Mouse (Mus musculus): ENCODE results near the gene Lhx2. TPM values are rescaled to one million over a fixed set of nuclear protein-coding genes. Genes with fewer than 3 reads are reported as not detected.

Gene Lhx2
- total RNA-seq (2021), result 100 to 1,000 TPM in 1 of 2 experiments, 10 to 100 TPM in 1; 96.7 to 100 TPM
- long read RNA-seq, experiment 1, transcript Lhx2-201 (5 exons, 2,840 nt), result major isoform, 49 of 97 reads
- long read RNA-seq, experiment 1, transcript Lhx2-203 (5 exons, 1,696 nt), result minor isoform, 25 of 97 reads
- long read RNA-seq, experiment 1, partial matches to known transcripts, result 6 of 97 reads
- long read RNA-seq, experiment 1, other reads (novel, unspliced or antisense), result 17 of 97 reads
- long read RNA-seq, experiment 2, transcript Lhx2-203 (5 exons, 1,696 nt), result minor isoform, 32 of 119 reads
- long read RNA-seq, experiment 2, transcript Lhx2-201 (5 exons, 2,840 nt), result major isoform, 65 of 119 reads
- long read RNA-seq, experiment 2, partial matches to known transcripts, result 12 of 119 reads
- long read RNA-seq, experiment 2, other reads (novel, unspliced or antisense), result 10 of 119 reads

DNA sequence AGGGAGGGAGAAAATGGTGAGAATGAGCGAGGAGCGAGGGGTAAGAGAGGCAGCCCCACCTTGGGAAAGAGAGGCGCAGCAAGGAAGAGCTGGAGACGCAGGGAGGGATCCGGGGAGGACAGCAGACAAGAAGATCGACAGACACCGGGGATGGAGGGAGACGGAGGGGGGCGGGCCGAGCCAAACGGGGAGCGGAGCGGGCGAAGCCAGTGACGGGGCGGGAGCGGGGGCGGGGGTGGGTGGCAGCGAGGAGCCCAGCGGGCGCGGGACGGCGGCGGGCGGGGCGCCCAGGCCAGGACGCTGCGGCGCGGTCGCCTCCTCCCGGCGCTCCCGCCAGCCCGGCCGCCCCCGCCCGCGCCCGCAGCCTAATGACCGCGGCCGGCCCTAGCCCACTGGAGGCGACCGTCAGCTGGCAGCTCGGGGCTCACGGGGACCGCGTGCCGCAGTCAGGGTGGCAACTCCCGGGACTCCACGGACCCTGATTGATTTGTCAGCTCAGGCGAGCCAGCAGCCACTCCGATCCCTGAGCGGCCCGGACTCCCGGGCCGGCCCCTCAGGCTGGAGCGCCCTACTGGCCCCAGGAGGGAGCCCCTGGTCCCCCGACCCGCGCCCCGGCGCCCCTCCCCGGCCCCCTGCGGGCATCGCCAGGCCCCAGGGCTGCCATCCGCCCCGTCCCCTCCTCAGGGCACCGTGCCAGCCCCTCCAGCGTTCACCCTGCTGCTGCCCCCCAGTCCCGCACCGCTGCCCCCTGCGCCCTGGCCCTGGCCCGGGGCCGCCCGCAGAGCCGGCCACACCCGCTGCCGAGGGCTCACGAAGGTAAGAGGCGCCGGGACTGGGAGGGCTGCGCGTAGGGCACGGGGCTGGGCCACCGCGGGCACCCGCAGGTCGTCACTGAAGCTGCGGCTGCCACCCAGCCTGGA is at the start of gene Lhx2:
Lhx2 (plus strand) TSS at position 292 of the 920 bp plus-strand sequence.
- DNase-seq (ENCODE audit: low spot score in 2 of 2), result peak; percentile 34 to 52

DNA sequence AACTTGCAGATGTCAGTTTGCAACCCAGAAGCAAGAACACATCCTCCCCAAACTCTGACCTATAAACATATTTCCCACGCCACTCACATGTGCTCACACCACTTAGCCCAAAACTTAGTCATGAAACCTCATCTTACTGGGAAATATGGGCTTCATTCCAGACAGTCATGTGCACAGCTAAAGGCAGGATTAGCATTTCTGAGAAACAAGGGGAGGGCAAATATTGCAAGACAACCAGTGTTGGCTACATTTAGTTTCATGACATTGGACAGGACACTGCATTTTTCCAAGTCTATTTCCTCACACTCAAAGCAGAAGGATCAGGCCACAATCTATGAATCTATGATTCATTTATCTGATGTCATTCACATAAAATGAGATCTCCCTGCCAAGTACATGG is 47.6 kb upstream of the Lhx2 start:
- no peak for DNase-seq (ENCODE audit: low spot score in 2 of 2)

DNA sequence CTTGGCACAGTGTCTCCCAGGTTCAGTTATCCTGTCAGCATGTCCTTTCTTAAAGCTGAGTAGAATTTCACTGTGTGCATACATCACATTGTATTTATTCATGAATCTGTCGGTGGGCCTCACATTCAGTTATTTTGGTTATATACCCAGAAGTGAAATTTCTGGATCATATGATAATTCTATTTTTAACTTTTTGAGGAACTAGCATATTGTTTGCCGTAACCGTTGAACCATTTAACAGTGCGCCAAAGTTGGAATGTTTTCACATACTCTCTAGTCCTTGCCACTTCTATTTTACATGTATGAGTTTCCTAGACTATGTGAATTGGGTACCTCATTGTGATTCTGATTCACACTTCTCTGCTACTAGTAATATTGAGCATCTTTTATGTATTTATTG is 43.1 kb upstream of the Lhx2 start:
- no peak for DNase-seq (ENCODE audit: low spot score in 2 of 2)

DNA sequence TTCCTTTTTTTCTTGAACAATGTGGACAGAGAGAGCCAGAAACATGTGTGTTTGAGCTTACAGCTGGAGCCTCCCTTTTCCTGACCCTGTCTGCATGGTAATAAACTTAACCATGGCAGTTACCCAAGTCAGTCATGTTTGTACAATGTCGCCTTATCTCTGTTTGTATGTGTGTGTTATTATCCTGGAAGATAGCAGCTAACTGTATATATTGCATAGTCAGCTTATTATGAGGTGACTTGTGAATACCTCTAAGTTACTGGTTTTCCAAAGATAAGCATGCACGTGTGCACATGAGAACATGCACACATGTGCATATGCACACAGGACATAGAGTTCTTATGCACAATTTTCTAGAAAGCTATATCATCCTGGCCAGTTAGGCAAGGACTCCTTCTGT is 38.1 kb upstream of the Lhx2 start:
- DNase-seq (ENCODE audit: low spot score in 2 of 2), result no peak

DNA sequence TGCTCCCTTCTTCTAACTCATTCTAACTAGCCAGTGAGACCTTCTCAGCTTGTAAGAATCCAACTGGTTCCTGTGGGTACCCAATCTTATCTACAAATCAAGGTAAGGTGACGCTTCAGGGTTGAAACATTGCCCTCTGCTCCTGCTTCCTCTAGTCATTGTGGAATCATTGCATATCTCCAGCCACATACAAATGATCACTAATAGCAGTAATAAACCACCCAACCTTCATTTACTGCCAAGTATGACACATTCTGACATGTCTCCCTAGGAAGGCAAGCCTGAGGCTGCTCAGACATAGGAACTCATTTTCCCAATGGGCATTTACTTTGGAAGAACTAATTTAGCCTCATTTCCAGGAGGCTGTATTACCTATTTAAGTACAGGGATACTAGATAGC is 33.9 kb upstream of the Lhx2 start:
- no peak for DNase-seq (ENCODE audit: low spot score in 2 of 2)

DNA sequence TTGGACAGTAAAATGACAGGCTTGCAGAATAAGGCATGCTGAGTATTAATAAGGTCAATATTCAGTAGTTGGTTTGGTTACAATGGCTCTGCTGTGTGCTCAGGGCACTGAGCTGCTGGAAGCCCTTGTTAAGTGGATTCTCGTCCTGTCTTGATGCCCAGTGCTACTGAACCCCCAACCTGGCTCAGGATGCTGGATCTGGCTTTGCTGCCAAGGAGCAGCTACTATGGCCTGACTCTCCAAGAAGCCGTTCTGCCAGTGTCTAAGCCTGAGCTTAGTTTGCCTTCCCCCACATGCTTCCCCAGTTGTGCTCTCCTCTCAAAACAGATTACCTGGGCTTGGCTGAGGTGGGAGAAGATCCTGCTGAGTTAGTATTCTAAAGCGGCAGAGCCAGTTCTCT is 26.2 kb upstream of the Lhx2 start:
- DNase-seq (ENCODE audit: low spot score in 2 of 2), result peak in 1 of 2 experiments; percentile 18

DNA sequence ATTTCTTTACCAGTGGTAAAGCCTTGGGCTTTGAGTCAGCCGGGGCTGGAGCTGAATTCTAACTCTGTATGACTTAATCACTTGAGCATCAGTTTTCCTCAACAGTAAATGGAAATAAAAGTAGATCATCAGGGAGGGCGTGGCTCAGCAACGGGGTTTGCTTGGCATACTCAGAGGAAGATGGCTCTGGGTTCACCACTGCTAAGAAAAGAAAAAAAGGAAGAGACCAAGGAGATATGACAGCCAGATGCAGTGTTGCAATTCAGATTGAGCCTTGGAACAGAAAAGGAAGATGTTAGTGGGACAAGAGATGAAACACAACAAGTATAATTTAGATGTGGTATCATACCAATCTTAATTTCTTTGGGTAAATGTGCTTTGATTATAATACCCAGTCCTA is 25.7 kb upstream of the Lhx2 start:
- no peak for DNase-seq (ENCODE audit: low spot score in 2 of 2)

DNA sequence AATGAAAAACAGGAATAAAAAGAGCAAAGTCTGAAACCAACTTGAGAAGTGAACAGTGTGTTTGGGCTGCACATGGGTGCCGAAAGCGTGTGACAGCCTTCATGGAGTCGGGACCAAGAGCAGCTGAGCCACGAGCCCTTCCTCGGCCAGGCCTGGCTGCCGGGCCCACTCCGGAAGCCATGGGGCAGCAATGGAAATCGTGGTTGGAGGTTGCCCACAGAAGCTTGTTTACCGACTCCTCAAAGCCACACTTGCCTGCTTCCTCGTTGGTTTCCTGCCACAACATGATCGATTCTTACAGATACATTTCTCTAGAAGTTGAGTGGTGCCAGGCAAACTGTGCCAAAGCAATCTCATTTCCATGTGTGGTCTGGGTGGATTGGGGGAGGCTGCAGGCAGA is 20.0 kb upstream of the Lhx2 start:
- DNase-seq (ENCODE audit: low spot score in 2 of 2), result no peak

DNA sequence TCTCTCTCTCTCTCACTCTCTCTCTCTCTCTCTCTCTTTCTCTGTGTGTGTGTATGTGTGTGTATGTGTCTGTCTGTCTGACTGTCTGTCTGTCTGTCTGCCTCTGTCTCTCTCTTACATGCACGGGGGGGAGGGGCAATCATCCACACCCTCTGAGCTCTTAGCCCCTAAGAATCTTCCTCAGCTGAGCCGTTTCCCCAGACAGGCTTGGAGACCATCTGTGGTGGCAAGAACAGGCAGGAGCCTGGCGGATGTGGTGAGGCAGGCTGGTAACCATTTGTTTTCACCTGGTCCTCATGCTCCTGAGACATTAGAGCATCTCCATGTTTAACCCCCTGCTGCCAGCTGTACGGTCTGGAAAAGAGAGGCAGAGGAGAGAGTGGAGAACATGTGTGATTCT is 18.2 kb upstream of the Lhx2 start:
- DNase-seq (ENCODE audit: low spot score in 2 of 2), result no peak

DNA sequence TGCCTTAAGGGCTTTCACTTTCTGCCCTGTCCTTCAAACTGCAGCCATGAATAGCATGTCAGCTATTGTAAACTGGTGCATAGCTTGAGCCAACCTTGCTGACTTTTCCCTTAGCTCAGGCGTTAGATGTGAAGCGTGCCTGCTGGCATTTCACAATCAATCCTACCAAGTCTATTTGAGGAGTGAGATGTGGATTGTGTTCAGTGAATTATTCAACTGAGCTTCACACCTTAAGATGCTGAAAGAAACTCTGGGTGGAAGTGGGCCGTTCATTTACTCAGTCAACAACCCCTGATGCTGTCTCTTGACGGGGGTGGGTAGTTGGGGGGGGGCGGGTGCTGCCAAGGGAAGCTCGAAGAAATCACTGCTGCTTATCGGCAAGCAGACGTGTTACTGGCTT is 15.7 kb upstream of the Lhx2 start:
- DNase-seq (ENCODE audit: low spot score in 2 of 2), result no peak

DNA sequence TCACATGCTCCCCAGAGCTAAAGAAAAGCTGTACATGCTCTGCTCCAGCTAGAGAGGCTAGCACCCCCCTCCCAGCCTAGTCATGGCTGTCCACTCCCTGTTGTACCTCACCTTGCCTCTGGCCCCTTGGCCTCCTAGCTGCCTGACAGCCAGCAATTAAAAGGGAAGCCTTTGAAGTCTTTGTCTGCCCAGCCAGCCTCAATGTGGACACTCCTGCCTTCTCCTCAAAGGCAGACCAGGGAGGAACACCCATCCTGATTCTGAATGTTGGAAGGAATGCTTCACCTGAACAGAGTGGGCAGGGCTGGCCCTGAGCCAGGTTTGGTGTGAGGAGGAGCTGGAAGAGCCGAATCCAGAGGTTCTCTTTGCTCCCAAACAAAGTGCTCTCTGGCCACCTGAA is 12.4 kb upstream of the Lhx2 start:
- DNase-seq (ENCODE audit: low spot score in 2 of 2), result no peak

DNA sequence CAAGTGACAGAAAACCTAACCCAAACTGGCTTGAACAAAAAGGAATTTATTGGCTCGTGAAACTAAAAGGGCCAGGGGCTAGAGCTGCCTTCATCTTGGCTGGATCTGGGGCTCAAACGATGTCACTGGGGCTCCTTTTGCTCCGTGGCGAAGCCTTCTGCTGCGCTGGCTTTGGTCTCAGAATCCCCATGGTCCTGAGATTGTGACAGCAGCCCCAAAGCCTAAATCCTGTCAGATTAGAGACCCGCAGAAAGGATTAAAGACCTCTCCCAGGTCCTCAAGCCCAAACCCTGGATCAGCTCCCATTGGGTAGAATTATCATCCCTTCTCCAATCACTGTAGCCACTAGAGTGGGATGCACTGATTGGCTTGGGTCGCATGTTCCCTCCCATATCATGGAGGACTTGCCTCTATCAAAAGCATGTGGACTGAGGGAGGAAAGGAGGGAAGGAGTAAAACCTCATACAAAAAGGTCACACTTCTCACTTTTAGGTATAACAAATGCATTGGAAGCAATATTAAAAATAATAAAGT is 5.4 kb upstream of the Lhx2 start:
- no peak for DNase-seq (ENCODE audit: low spot score in 2 of 2)

DNA sequence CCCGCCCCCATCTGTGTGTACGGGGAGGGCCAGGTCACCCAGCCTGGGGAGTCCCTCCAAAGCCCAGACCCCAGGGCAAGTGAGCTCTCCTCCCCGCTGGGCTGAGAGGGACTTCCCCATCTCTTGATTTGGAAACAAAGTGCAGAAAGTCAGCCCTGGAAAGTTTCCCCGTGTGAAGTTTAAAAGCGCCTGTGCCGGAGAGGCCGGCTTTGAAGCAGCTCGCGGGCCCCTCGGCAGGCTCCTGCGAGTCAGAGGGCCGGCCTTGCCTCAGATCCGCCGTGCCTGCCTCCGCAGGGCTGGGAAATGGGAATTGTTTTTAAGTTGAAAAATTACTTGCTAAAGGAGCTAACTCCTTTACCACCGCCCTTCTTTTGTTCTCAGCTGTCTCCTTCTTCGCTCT is 2.5 kb upstream of the Lhx2 start:
- no peak for DNase-seq (ENCODE audit: low spot score in 2 of 2)

DNA sequence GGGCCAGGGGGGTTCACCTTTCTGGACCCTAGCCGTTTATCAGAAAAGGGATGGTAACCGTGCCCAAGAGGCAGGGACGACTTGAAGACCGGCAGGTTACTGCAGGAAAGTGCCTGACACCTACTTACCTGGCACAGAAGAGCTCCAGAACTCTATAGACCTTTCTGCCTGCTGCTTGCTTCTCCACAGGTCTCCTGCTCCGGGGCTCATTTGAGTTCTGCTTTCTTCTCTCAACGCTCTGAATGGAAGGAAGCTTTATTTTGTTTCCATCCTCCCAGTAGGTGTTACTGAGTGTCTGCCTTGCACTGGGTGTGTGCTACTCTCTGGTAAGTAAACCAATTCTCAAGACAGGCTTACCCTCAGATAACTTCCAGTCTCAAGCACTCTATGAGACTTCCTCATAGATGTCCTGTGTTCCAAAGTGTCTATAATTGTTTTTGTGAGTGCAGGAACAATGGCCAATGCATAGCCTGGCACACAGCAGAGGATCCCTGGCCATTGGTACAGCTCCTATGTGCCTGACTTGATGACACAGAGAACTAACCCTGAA is 1.9 kb upstream of the Lhx2 start:
- no peak for DNase-seq (ENCODE audit: low spot score in 2 of 2)

DNA sequence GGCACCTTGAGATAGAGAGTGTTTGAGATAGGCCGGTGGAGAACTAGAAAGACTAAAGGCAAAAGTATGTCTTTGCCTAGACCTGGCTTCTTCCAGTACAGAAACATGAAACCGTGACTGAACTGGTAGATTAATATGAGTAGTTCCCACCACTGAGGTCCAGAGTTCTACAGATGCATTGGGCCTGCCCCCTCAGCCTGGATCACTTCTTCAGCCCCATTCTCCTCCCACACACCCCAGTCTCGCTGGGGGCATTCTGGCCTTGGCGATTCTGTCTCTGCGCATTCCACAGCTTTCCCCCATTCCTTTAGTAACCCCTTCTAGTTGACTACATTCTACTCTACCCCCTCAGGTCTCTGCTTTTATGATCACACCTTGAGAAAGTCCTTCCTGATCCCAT is 1.4 kb upstream of the Lhx2 start:
- DNase-seq (ENCODE audit: low spot score in 2 of 2), result no peak

DNA sequence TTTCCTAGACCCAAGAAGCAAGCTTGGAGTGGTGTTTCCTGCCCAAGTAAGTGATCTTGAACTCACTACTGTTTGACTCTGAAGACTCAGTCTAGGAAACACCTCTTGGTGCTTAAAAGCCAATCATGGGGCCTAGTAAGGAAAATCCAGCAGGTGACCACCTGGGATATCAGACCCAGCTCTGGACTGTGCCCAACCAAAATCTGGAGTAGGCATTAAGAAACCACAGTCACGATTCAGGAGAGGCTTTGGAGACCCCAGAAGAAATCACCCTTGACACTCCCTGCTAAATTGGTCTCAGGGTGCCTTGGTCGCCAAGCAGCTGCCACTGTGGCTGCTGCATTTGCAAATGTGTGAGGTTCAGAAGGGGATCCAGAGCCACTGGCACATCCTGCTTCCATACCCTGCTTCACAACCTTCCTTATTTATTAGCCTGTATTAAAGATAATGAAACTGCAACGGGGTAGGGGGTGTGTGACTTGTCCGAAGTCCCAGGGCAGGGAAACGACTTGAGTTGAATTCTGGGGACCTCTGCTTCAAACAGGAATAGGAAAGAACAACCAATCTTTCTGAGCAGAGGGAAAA is 641 bp upstream of the Lhx2 start:
- DNase-seq (ENCODE audit: low spot score in 2 of 2), result no peak

DNA sequence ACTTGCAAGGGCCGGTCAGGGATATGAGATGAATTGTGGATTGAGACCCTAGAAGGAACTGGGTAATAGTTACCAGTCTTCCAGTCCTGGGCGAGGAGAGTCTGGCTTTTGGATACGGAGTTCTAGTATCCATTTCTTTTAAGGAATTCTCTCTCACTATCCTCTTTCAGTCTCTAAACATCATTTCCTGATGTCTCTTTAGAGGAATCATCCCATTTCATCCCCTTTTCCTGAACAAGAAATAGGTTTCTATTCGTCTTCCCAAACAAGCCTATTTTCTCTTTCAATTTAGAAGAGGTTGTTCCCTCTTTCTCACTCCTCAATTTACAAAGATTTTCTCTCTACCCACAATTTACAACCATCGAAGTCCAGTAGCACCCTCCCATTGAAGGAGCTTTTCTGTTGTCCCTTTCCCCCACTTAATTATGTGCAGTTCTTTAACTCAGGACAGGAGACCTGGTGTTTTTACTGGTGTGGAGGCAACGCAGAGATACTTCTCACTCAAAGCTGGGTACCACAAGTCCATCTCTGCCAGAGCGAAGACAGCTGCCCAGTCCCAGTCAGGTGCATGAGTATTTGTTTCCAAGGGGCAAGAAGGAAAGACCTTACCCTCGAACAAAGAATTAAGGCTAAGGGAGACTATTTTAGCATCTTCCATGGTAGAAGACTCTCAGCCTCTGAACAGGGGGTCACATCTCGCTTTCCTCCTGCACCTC is 987 bp downstream of the Lhx2 start:
- DNase-seq (ENCODE audit: low spot score in 2 of 2), result no peak

DNA sequence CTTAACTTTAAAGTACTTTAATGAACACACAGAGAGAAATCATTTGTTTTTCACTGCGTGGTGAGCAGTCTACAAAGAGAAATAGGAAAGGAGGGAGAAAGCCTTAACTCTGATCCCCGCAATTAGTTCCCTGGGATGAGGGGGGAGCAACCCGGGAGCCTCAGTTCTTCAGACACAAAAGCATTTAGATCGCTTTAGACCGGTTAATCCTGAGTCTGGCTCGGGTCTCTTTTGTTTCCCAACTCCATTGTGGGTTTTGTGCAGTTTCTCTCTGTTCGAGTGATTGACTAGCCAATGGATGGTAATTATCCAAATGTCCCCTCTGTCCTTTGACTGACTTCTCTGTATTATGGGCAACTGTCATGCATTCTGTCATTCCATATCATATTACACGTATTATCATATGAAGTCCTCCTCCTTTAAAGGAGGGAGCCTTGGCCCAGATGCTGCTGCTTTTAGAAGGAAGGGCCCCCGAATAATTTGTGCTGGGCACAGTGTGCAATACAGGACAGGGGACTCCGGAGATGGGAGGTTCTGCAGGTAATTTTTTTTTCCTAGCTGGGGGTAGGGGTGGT is 1.6 kb downstream of the Lhx2 start:
- DNase-seq (ENCODE audit: low spot score in 2 of 2), result no peak

DNA sequence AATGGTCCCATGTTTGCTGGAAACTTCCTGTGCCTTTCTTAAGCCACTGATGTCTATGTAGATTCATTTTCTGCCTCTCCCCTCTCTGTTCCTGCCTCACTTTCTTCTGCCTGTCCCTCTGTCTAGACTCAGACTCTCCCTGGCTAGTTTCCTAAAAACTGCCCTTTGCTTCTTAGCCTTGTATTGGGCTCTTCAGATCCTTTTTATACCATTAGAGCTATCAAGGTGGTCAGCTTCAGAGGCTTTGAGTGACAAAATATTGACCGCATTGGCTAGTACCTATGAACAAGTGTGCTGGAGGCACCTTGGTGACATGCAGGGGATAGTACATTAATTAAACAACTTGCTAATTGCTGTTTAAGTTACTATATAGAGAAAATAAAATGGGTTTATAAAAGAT is 4.5 kb downstream of the Lhx2 start:
- DNase-seq (ENCODE audit: low spot score in 2 of 2), result no peak

DNA sequence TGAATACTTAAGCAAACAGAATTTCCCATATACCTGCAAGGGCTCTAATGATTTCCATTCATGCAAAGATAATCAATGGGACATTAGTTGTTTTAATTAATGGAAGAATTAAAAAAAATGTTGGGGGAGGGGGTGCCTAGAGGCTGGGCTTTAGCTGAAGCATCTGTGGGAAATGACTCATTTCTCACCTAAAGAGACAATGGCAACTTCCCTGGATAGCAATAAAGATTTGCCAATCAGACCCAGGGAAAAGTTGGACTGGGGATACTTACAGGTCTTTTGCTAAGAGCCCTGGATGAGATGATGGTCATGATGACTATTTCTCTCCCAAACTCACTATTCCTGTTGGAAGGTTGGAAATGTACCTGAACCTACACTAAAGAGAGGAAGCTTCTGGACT is 5.6 kb downstream of the Lhx2 start:
- DNase-seq (ENCODE audit: low spot score in 2 of 2), result no peak
